1 mouse cellular context compared by ENCODE assay signal in the genomic region with DNA sequence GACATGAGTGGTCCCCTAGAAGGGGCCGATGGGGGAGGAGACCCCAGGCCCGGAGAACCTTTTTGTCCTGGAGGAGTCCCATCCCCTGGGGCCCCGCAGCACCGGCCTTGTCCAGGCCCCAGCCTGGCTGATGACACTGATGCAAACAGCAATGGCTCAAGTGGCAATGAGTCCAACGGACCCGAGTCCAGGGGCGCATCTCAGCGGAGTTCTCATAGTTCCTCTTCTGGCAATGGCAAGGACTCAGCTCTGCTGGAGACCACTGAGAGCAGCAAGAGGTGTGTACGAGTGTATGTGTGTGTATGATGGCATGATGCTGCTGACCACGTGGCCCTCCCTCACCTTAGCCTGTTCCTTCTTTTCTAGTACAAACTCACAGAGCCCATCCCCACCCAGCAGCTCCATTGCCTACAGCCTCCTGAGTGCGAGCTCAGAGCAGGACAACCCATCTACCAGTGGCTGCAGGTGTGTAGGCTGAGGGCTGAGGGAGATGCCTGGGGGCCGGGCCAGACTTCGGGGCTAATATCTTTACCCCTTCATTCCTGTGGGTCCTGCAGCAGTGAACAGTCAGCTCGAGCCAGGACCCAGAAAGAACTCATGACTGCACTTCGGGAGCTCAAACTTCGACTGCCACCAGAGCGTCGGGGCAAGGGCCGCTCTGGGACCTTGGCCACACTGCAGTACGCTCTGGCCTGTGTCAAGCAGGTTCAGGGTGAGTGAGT.
A peak's percentile ranks its signal among the peaks of the same experiment; 100 is the strongest.
TF ChIP-seq lines count a peak whose summit lies in the region.

No protein-coding gene starts in this region.

TF ChIP-seq in CH12.LX, 34 proteins besides CTCF, POLR2A, EP300 and RAD21:
- peak; percentile 15; the same call in 1 of the 2 replicates for TF ChIP-seq USF1 (IDR thresholded peaks at IDR 0.05; ENCODE audit: low read depth, low read length)
- TF ChIP-seq MAX (IDR thresholded peaks at IDR 0.05; ENCODE audit: low read length): peak; percentile 85
- TF ChIP-seq MYC (IDR thresholded peaks at IDR 0.05; ENCODE audit: low read depth, low read length): peak; percentile 81
- peak; percentile 65 for TF ChIP-seq MXI1 (IDR thresholded peaks at IDR 0.05; ENCODE audit: low read depth, low read length)
- no peak for TF ChIP-seq JUND (conservative IDR thresholded peaks at IDR 0.05; ENCODE audit: low read depth, low read length)
- no peak for TF ChIP-seq NRF1 (IDR thresholded peaks at IDR 0.05; ENCODE audit: low read depth, low read length)
TF ChIP-seq in CH12.LX: peak in this region for 4.
